Mouse (Mus musculus) mouse trophoblast stem cell (cell line): Measurements from ENCODE around the gene Gucy1b1.

Experiments used
- in situ Hi-C, 2 experiments: fragments of 300-500 bp; cut with MseI, MboI; formaldehyde crosslinking; loops; 2 replicates in 1 of 2; 3 replicates in 1 of 2; pipeline ENCODE4 v1.15.1; 2025

The Gucy1b1 gene

GRCm38 (mm10) chr3:82036262-82037044 lies 38.0 kb downstream of the Gucy1b1 start:
- in situ Hi-C loops = no loop called here

- in situ Hi-C loops = no loop called here
Measured at GRCm38 (mm10) chr3:82030008-82030748, 44.3 kb downstream of the Gucy1b1 start.

- in situ Hi-C loops = no loop called here
Measured at GRCm38 (mm10) chr3:82029229-82029628, 45.3 kb downstream of the Gucy1b1 start.

- in situ Hi-C loops = no loop called here
Measured at GRCm38 (mm10) chr3:82027286-82027685, 47.2 kb downstream of the Gucy1b1 start.

- in situ Hi-C loops = no loop called here
Measured at GRCm38 (mm10) chr3:82023065-82023464, 51.4 kb downstream of the Gucy1b1 start.

- in situ Hi-C loops = no loop called here
Measured at GRCm38 (mm10) chr3:82022421-82022920, 52.0 kb downstream of the Gucy1b1 start.

- in situ Hi-C loops = no loop called here
Measured at GRCm38 (mm10) chr3:82014148-82014703, 60.3 kb downstream of the Gucy1b1 start.

- in situ Hi-C loops = no loop called here
Measured at GRCm38 (mm10) chr3:82007002-82007401, 67.5 kb downstream of the Gucy1b1 start.

GRCm38 (mm10) chr3:81995988-81996387 lies 78.5 kb downstream of the Gucy1b1 start:
- in situ Hi-C loops = no loop called here

GRCm38 (mm10) chr3:81995371-81995770 lies 79.1 kb downstream of the Gucy1b1 start:
- in situ Hi-C loops = no loop called here

- in situ Hi-C loops = no loop called here
Measured at GRCm38 (mm10) chr3:81990531-81990930, 84.0 kb downstream of the Gucy1b1 start.

- in situ Hi-C loops = no loop called here
Measured at GRCm38 (mm10) chr3:81989692-81990141, 84.8 kb downstream of the Gucy1b1 start.

GRCm38 (mm10) chr3:81987628-81988027 lies 86.9 kb downstream of the Gucy1b1 start:
- in situ Hi-C loops = no loop called here

- in situ Hi-C loops = no loop called here
Measured at GRCm38 (mm10) chr3:81986103-81986502, 88.4 kb downstream of the Gucy1b1 start.

- in situ Hi-C loops = no loop called here
Measured at GRCm38 (mm10) chr3:81985100-81985499, 89.4 kb downstream of the Gucy1b1 start.

GRCm38 (mm10) chr3:81983120-81983895 lies 91.2 kb downstream of the Gucy1b1 start:
- in situ Hi-C loops = no loop called here
